Mouse (Mus musculus) kidney, adult 2 months (tissue): ENCODE results near the gene Mylk2.

Experiments used
- CTCF ChIP-seq: fragments of 200-500 bp; conservative IDR thresholded peaks from 2 replicates; pipeline ENCODE4 v1.5.1; 2011; ENCODE audit warnings: low read depth, mild to moderate bottlenecking, control low read depth, low read length, moderate library complexity, mixed read lengths; ENCODE audit not compliant: insufficient read depth, insufficient read length
- POLR2A ChIP-seq: fragments of 200-500 bp; IDR thresholded peaks from one replicate; pipeline ENCODE4 v1.6.1; 2011; ENCODE audit warnings: low read depth, low read length, control low read depth

GRCm38 (mm10) chr2:152917671-152918070, 6.5 kb downstream of the Mylk2 start:
- no peak for TF ChIP-seq CTCF
- TF ChIP-seq POLR2A = no peak
